Mouse (Mus musculus) adrenal gland, adult 18-20 months (tissue): ENCODE results near the gene Vmn1r45. TPM values are rescaled to one million over a fixed set of nuclear protein-coding genes. Genes with fewer than 3 reads are reported as not detected.
"Not testable (repeated sequence)": the region's sequence is repeated elsewhere in the genome, so short reads cannot be mapped to it uniquely, and the experiment has no call there.

Experiments used
- DNase-seq, 2 experiments: peaks; one replicate each; pipeline ENCODE4 v3.0.0; 2021 to 2022; ENCODE audit warnings: low spot score in 2 of 2
- long read RNA-seq, 2 experiments: library from polyadenylated mRNA; stranded (forward); transcript quantifications; one replicate each; pipeline ENCODE4 v2.0.0; 2021
- total RNA-seq, 2 experiments: library from RNA; stranded (reverse); gene quantifications; 1 replicate in 1 of 2; 2 replicates in 1 of 2; pipeline ENCODE4 v1.2.3; 2021

Gene Vmn1r45
- not detected for total RNA-seq
- long read RNA-seq, experiment 1: 0 reads
- long read RNA-seq, experiment 2: 0 reads

DNA sequence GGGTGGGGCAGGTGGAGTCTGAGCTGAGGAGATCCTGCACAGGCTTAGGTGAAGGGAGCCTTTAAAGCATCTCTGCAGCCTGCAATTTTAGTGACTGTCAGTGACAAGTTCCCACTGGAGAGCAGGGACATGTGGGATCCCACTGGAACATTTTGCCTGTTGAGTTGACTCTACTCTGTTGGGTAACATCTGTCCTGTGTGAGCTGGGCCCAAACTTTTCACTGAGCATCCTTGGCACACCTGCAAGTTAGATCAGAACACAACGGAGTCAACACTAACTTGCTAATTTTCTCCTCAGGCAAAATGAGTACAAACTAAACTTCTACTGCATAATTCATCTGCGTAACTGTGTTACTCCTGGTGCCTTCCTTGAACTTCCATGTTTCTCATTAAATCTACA, at the start of gene Vmn1r45:
Vmn1r45 (minus strand) TSS at position 101 of the 400 bp plus-strand sequence.
- DNase-seq: not testable (repeated sequence)

DNA sequence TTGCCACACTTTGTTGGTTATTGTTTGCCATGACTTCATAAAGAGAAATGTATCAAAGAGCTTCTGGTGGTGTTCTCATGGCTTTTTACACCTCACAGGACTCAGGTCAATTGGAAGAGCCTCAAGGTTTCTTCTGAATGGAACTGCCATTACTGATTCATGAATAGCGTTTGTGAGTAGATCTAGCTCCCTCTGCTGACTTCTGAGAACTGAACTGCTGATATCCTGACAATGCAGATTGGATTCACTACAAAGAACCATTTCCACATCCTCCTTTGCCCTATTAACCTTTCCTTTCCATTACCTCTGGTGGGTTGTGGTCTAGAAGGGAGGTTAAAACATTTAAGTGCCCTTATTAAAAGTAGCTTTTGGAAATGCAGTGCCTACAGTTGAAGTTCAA, 45.6 kb upstream of the Vmn1r45 start:
- DNase-seq: no peak

DNA sequence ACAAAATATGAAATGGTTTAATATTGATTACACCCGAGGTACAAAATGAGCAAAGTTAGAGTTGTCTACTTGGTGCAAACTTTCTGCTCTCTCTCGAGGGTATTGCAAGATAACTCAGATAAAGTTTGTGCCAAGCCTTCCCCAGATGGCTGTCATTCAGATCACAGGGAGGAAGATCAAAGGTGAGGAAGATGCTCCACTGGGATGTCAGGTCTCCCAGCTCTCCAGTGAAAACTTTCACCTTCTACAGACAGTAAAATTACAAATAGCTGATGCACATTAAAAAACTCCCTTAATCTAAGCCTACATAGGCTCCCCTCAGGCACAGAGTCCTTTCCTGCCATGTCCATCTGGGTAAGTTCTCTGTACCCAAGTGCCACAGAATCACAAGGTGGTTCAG, 28.6 kb upstream of the Vmn1r45 start, which contains the start of gene Vmn1r46:
Vmn1r46 (plus strand) TSS at position 301 of the 400 bp plus-strand sequence.
- DNase-seq: no peak

DNA sequence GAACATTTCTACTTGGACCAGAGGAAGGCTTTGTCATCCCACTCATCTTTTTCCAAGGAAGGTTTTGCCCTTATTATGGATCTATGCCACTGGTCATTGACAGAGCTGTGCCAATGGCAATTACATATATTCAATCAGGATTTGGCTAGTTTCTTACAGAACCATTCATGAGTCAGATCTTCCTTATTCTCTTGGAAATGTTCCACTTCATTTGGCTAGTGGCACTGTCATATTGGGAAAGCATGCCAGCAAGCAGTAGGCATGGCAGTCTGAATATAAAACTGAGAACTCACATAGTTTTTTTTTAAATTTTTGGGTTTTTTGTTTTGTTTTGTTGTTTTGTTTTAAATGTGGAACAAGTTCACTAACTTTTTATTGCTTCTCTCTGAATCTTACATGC, 25.9 kb upstream of the Vmn1r45 start:
- DNase-seq: no peak

DNA sequence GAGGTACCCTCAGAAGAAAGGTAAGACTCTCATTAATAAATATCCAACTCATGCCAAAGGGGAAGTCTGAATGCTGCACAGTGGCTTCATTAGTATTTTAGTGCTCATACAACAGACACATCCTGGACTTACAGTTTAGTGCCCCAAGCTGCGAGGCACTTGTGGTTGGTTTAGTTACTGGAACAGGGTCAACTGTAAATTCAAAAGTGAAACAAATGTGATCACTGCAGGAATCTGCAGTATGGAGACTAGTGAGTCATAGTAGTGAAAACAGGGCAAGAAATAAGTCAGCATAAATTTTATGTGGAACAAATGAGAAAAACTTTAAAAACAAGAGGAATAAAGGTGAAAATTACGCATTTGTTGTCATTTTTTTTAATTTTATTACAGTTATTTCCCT, 13.2 kb upstream of the Vmn1r45 start:
- no peak for DNase-seq

DNA sequence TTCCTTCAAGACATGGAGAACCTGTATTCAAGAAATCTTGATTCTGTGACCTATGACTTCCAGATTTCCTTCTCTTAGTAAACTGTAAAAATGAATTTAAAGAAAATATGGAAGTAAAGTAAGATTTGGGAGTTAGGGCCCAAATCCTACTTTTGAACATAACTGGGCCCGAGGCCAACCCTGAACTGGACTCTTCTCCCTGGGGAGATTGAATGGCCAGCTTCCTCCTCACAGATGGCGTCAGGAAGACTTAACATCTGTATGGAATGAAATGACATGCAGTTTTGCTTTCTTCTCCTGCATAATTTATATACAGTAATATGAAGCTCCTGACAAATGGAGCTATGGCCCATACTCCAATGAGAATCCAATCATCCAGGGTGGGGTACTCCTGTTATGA, 528 bp upstream of the Vmn1r45 start:
- no peak for DNase-seq

DNA sequence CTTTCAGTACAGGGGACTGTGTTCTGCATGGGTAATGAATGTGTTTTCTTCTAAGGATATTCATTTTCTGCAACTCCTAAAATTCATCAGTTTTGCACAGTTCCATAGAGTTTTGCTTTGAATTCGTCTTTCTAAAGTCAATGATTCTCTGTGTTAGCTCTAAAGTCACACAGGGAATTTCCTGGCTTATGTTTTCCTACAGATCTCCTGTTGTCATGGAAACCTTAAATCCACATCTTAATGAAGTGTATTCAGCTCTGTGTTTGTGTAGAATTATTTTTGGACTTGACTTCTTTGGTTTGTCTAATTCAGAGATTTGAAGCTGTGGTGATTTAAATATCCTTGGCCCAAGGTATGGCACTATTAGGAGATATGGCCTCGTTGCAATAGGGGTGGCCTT, 56.6 kb downstream of the Vmn1r45 start:
- no peak for DNase-seq

DNA sequence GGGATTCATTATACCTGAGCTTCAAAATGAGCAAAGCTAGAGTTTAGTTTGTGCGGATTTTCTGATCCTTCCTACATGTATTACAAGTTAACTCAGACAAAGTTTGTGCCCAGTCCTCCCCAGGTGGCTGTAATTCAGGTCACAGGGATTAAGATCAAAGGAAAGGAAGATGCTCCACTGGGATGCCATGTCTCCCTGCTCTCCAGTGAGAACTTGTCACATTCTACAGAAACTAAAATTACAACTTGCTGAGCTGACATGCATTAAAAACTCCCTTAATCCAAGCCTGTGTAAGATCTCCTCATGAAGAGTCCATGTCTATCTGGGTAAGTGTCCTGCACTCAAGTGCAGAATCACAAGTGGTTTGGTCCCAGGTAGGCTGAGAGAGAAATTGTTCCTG, 57.0 kb downstream of the Vmn1r45 start, which contains the start of gene Vmn1r44:
Vmn1r44 (plus strand) TSS at position 301 of the 400 bp plus-strand sequence.
- no peak for DNase-seq

Other genes starting within 250 kb of the Vmn1r45 start
- gene Vmn1r40, start 233.1 kb downstream of the Vmn1r45 start, total RNA-seq: not detected
- gene Vmn1r41, start 199.8 kb downstream of the Vmn1r45 start, total RNA-seq: not detected
- gene Vmn1r42, start 64.2 kb downstream of the Vmn1r45 start, total RNA-seq: not detected
- gene Vmn1r43, start 64.2 kb downstream of the Vmn1r45 start, total RNA-seq: not detected
- not detected for gene Vmn1r44, start 56.9 kb downstream of the Vmn1r45 start, total RNA-seq
- gene Vmn1r46, start 28.7 kb upstream of the Vmn1r45 start, total RNA-seq: not detected
- gene Vmn1r47, start 75.5 kb upstream of the Vmn1r45 start, total RNA-seq: not detected
- not detected for gene Vmn1r48, start 96.2 kb upstream of the Vmn1r45 start, total RNA-seq
- gene Vmn1r49, start 137.9 kb upstream of the Vmn1r45 start, total RNA-seq: not detected
- gene Vmn1r50, start 160.8 kb upstream of the Vmn1r45 start, total RNA-seq: not detected
- gene Vmn1r51, start 182.0 kb upstream of the Vmn1r45 start, total RNA-seq: not detected
- gene Vmn1r52, start 234.2 kb upstream of the Vmn1r45 start, total RNA-seq: not detected